Mouse (Mus musculus): ENCODE data around the gene Rab31. TPM values are rescaled to one million over a fixed set of nuclear protein-coding genes. Genes with fewer than 3 reads are reported as not detected.

The Rab31 gene
- polyA plus RNA-seq, 1 experiment, result 56.6 TPM

DNA sequence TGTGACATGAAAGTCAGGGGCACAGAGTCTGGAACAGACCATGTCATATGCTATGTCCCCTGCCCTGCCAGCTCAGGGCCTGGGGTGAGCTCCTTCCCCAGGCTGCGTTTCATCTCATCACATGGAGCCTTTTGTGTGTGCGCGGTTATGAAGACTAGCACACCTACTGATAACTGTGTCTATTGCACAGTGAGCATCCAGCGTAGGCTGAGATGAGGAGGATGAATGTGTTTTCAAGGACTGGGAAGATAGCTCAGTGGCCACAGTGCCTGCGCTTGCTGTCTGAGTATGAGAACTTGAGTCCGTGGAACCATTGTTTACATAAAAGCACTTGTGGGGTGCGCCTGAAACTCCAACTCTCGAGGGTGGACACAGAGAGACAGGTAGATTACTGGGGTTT is 96.0 kb downstream of the Rab31 start:
- DNase-seq (ENCODE audit: low read depth), result no peak
- TF ChIP-seq CTCF (IDR thresholded peaks at IDR 0.05; ENCODE audit: borderline replicate concordance, extremely low read depth, insufficient read depth, insufficient read length), result no peak
- no peak for TF ChIP-seq POLR2A (IDR thresholded peaks at IDR 0.05; ENCODE audit: borderline replicate concordance, extremely low read depth, insufficient read depth, insufficient read length, poor library complexity, severe bottlenecking)

DNA sequence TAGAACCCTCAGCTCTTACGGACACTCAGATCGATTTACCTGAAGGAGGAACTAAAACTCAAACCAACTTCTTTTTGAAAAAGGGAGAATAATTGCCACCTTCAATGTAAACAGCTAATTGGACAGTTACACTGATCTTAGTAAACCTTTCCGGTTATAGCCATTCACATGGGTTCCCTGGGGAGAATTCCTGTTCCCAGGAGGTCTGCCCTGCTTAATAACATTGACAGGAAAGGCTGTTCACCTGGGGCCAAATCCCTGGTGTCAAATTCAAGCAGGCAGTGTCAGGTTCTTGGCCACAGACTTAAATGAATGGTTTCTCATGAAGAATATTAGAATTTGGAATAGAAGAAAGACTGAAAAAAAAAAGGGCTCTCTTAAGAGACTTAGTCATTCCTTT is 96.6 kb downstream of the Rab31 start:
- TF ChIP-seq CTCF (IDR thresholded peaks at IDR 0.05; ENCODE audit: borderline replicate concordance, extremely low read depth, insufficient read depth, insufficient read length), result no peak
- no peak for TF ChIP-seq POLR2A (IDR thresholded peaks at IDR 0.05; ENCODE audit: borderline replicate concordance, extremely low read depth, insufficient read depth, insufficient read length, poor library complexity, severe bottlenecking)

DNA sequence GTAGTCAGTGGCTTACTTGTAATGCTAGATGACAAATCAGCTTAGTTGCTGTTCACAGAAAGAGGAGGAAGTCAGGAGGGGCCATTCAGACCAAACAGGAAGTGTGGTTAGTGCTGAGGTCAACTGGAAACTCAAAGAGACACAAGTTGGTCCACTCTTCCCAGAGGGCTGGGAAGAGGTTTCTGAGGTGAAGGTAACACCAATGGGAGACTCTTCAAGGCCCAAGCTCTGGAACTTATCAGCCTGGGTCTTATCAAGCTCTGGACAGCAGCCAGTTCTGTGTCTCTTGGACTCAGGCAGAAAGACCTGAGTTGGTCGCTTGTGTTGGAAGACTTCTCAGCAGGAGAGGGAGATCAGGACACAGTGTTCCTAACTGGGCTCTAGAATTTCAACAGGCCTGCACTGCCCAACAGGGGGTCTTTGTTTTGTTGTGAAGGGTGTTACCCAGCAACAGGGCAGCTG is 97.8 kb downstream of the Rab31 start:
- DNase-seq (ENCODE audit: low read depth), result no peak
- no peak for TF ChIP-seq CTCF (IDR thresholded peaks at IDR 0.05; ENCODE audit: borderline replicate concordance, extremely low read depth, insufficient read depth, insufficient read length)
- TF ChIP-seq POLR2A (IDR thresholded peaks at IDR 0.05; ENCODE audit: borderline replicate concordance, extremely low read depth, insufficient read depth, insufficient read length, poor library complexity, severe bottlenecking), result no peak

More for the DNA sequence above, 96.6 kb downstream of the Rab31 start:
- no peak for DNase-seq (ENCODE audit: low read depth)

DNA sequence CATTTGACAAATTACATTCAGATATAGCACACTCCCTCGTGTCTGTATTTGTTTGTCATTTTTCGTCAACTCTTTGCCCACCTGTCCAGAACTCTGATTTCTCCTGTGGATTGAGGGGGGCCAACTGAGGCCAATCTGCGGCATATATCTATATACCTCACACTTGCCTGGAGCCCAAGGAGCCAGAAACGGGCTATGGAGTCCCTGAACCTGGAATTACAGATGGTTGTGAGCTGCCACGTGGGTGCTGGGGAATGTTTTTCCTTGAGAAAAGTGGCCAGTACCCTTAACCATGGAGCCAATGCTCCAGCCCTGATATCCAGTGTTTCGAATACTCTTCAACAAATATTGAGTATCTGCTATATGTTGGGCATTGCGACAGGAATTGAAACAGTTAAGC is 99.6 kb downstream of the Rab31 start:
- TF ChIP-seq CTCF (IDR thresholded peaks at IDR 0.05; ENCODE audit: borderline replicate concordance, extremely low read depth, insufficient read depth, insufficient read length) (no peak), POLR2A (IDR thresholded peaks at IDR 0.05; ENCODE audit: borderline replicate concordance, extremely low read depth, insufficient read depth, insufficient read length, poor library complexity, severe bottlenecking) (no peak)

DNA sequence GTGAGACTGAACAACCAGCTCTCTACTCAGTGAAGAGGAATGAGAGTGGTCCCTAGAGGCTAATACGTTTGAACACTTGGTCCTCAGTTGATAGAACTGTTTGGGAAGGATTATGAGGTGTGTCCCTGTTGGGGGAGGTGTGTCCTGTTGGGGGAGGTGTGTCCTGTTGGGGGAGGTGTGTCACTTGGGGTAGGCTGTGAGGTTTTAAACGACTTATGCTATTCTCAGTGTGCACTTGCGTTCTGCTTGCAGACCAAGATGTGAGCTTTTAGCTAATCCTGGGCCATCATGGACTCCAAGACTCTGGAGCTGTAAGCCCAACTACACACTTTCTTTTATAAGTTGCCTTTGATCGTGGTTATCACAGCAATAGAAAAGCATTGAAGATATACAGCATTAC is 103.5 kb downstream of the Rab31 start:
- TF ChIP-seq CTCF (IDR thresholded peaks at IDR 0.05; ENCODE audit: borderline replicate concordance, extremely low read depth, insufficient read depth, insufficient read length) (no peak), POLR2A (IDR thresholded peaks at IDR 0.05; ENCODE audit: borderline replicate concordance, extremely low read depth, insufficient read depth, insufficient read length, poor library complexity, severe bottlenecking) (no peak)
- DNase-seq (ENCODE audit: low read depth), result no peak

More for the DNA sequence above, 99.6 kb downstream of the Rab31 start:
- DNase-seq (ENCODE audit: low read depth), result no peak

DNA sequence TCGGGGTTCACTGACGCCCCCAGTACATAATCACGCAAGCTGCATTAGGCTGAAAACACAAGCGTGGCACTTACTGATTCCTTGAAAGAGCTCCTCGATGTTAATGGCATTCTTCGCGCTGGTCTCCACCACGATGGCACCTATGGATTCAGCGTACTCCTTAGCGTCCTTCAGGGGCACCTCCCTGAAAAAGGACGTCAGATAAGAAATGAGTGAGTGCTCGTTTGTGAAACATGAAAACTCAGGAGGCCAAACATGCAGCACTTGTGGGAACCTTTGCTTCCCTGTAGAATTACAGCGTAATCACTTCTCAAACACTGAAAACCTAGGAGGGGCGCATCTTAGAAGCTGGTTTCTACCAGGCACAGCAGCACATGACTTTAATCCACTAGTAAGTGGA is 104.8 kb downstream of the Rab31 start:
- no peak for TF ChIP-seq POLR2A (IDR thresholded peaks at IDR 0.05; ENCODE audit: borderline replicate concordance, extremely low read depth, insufficient read depth, insufficient read length, poor library complexity, severe bottlenecking)
- no peak for TF ChIP-seq CTCF (IDR thresholded peaks at IDR 0.05; ENCODE audit: borderline replicate concordance, extremely low read depth, insufficient read depth, insufficient read length)
- DNase-seq (ENCODE audit: low read depth), result no peak

DNA sequence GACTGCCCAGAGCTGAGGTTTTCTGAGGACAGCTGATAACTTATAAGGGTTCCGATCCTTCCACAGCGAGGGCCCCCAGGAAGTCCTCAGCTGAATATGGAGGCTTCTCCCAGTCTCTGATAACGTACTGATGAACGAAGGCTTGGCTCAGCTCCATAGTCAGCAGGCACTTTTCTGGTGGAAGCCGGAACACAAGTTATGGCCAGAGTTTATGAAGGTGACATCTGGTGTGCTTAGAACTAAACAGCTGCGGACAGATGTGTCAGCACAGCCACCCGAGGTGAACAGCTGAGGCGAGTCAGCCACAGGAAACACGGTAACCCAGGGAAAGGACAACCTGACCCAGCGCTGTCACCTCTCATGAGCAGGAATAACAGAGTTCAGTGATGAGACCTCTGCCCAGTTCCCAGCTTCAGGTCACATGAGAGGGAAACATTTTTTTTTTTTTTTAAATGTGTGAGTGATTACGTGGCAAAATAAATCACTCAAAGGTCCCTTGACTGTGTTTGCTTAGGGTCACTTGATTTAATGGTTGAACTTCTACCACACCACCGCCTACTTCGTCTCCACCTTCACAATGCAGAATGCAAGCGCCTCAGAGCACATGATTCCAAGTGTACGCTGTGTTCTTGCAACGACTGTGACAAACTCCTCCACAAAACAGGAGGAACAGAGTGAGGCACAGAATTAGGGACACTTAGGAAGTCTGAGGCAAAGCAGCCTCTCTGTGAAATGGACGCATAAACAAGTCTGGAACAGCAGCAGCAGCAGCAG is 106.0 kb downstream of the Rab31 start:
- TF ChIP-seq POLR2A (IDR thresholded peaks at IDR 0.05; ENCODE audit: borderline replicate concordance, extremely low read depth, insufficient read depth, insufficient read length, poor library complexity, severe bottlenecking), result no peak
- DNase-seq (ENCODE audit: low read depth), result no peak

DNA sequence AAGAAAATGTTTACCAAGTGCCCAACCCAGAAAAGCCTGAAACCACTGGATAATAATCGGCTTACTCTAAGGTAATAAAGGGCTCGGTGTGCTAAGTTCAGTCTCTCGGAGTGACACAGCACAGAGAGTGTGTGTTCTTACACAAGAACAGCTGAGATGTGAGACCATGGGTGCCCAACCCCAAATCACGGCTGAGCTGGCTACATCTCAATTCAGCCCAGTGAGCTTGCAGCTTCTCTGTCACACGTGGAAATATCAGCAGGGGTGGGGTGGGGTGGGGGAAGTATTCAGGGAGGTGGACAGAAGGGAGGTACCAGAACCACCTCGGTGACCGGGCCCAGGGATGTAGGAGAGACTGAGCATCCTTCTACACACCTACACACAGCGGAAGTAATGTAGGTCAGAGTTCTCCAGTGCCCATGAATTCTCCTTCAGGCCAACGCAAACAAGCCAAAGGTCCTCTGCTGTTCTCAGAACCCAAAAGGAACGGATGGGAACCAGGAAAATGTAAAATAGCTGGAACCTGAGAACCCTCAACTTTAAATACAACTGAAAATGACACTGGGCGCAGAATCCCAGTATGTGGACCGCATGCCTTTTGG is 106.7 kb downstream of the Rab31 start:
- no peak for DNase-seq (ENCODE audit: low read depth)
- TF ChIP-seq CTCF (IDR thresholded peaks at IDR 0.05; ENCODE audit: borderline replicate concordance, extremely low read depth, insufficient read depth, insufficient read length) (no peak), POLR2A (IDR thresholded peaks at IDR 0.05; ENCODE audit: borderline replicate concordance, extremely low read depth, insufficient read depth, insufficient read length, poor library complexity, severe bottlenecking) (no peak)

DNA sequence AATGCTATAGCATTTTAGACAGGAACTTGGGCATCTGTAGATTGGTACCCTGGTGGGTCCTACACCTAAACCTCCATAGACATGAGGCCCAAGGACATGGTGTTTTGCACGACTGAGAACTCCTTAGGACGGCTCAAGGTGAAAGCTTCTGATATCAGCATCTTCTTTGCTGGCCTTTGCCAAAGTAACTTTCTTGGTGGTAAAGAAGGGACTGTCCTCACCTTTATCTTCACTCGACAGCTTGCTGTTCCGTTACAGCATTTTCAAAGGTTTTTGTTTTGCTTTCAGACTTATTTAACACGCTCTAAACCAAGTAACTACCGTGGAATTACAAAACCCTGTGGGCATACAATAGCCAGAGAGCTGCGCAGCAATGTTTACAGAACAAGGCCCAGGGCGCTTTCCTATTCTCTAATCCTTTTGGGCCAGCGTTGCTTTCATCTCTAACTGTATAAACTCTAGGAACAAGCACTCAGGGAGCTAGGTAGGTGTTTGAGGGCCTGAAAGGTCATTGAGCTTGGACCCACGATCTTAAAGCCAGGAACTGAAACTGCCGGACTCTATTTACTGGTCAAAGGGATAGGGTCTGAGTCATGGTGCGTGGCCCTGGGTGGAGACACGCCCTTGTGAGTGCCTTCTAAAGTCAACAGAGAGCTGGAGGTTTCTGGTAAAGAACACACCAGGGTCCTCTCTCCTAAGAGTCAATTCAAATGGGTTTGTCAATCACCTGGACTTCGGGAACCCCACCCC is 109.0 kb downstream of the Rab31 start:
- no peak for TF ChIP-seq POLR2A (IDR thresholded peaks at IDR 0.05; ENCODE audit: borderline replicate concordance, extremely low read depth, insufficient read depth, insufficient read length, poor library complexity, severe bottlenecking)
- no peak for TF ChIP-seq CTCF (IDR thresholded peaks at IDR 0.05; ENCODE audit: borderline replicate concordance, extremely low read depth, insufficient read depth, insufficient read length)
- no peak for DNase-seq (ENCODE audit: low read depth)

DNA sequence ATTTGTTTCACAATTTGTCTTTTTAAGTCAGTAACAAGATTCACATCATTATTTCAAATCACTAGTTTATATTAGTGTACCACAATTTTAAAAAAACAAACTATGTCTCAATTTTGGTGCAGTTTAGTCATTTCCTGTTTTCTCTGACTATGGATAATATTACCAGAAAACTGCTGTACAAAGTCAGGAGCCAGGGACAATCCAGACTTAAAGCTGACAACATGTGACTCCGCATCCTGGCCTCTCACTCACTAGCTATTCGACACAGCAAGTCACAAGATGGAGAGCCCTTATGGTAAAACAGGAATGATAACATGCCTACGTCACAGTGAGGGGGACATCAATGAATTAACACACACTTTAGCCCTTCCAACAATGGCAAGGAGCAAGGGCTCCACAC is 109.9 kb downstream of the Rab31 start:
- TF ChIP-seq POLR2A (IDR thresholded peaks at IDR 0.05; ENCODE audit: borderline replicate concordance, extremely low read depth, insufficient read depth, insufficient read length, poor library complexity, severe bottlenecking) (no peak), CTCF (IDR thresholded peaks at IDR 0.05; ENCODE audit: borderline replicate concordance, extremely low read depth, insufficient read depth, insufficient read length) (no peak)
- no peak for DNase-seq (ENCODE audit: low read depth)

DNA sequence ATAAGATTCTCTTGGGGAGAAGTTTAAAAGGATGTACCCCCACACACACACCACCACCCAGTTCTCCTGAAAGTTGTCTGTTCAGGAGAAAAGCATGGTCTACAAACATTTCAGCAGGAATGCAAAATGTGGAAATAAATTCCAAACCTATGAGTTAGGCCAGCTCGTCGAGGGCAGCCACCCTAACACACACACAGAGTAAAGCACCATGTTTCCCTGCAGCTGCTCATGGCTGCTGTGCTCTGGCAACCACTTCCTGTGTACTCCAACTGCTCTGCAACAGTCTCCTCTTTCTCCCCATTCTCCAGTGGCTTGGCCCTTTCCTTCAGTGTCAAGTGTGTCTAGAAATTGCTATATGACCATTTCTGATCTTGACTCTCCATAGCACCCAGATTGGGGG is 114.1 kb downstream of the Rab31 start:
- DNase-seq (ENCODE audit: low read depth), result no peak
- TF ChIP-seq POLR2A (IDR thresholded peaks at IDR 0.05; ENCODE audit: borderline replicate concordance, extremely low read depth, insufficient read depth, insufficient read length, poor library complexity, severe bottlenecking), result no peak
- TF ChIP-seq CTCF (IDR thresholded peaks at IDR 0.05; ENCODE audit: borderline replicate concordance, extremely low read depth, insufficient read depth, insufficient read length), result no peak

Measured in brain, embryonic 14.5 days (tissue).